Mouse (Mus musculus) bone marrow, adult 2 months (tissue): Measurements from ENCODE around the gene Paxip1.

Source experiments
- CTCF ChIP-seq: fragments of 200-500 bp; IDR thresholded peaks from 2 replicates; pipeline ENCODE4 v1.5.1; 2011; ENCODE audit warnings: low read length, control low read depth; ENCODE audit not compliant: control insufficient read depth, insufficient read depth
- POLR2A ChIP-seq: fragments of 200-500 bp; IDR thresholded peaks from 2 replicates; pipeline ENCODE4 v1.6.1; 2011; ENCODE audit warnings: low read depth, mild to moderate bottlenecking, control low read depth, low read length, borderline replicate concordance; ENCODE audit not compliant: control insufficient read depth

DNA sequence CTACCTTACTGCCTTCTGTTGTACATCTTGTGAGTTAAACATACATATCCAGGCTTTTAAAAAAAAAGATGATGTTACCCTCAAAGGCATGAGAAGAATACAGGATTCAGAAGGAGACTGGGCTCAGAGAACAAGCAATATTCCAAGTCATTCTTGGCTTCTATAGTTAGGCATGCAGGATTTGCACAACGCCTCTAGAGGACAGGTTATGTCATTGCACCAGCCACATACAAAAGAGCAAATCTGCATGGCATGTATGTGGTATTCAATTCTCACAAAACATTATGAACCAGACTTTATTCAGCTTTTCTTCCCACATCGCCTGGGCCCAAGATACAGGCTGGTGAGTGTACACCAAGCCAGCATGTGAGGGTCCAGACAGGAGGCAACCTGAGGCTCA is 67.0 kb downstream of the Paxip1 start:
- TF ChIP-seq POLR2A (no peak), CTCF (no peak)
